Mouse (Mus musculus) liver, adult 2 months (tissue): ENCODE measurements around the gene Sox2.

ENCODE experiments used
- CTCF ChIP-seq: fragments of 200-500 bp; IDR thresholded peaks from 2 replicates; pipeline ENCODE4 v1.5.1; 2011; ENCODE audit warnings: low read depth, low read length, control low read depth
- POLR2A ChIP-seq: fragments of 200-500 bp; IDR thresholded peaks from 2 replicates; pipeline ENCODE4 v1.6.1; 2011; ENCODE audit warnings: low read length, control low read depth; ENCODE audit not compliant: insufficient read depth; ENCODE audit errors: extremely low read depth

GRCm38 (mm10) chr3:34640276-34640675 lies 9.9 kb upstream of the Sox2 start:
- TF ChIP-seq CTCF (no peak), POLR2A (no peak)
